In the genomic region with DNA sequence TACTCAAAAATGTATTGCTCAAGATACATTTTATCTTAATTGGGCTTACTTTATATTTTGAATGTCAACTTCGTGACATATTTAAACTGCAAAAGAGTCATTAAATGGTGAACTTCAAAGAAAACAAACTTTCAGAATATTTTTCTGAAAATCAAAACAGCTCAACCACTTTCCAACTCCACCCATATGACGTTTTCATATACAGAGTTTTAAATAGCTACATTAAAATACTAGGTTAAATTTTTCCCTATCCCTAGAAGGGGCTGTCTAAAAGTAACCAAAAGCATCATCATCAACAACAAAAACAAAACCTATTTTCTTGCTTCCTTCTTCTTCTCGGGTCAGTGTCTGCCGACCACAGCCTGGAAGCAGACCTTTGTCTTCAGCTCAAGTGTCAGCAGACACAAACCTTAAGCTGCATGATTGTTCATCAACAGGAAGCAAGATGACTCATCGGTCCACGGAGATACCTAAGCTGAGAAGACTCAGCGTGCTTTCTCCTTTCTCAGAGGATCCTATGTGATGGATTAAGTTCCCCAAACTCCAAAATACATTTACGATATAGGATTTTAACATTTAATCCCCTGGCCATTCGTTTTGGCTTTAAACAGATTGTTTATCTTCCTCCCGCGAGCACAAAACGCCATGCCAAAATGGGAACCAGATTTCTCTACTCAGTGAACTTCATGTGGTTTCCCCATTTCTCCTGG, we compare ENCODE assay signal across 8 mouse cellular contexts.
DNase-seq lines count a peak whose midpoint lies in the region; ATAC-seq and TF ChIP-seq lines count a peak whose summit lies in the region.

No protein-coding gene starts in this region.

- H3K27me3 ChIP-seq in intestine, embryonic 15.5 days (replicated peaks): no peaks in the 10 kb centered on the region
- H3K27me3 ChIP-seq in midbrain, embryonic 10.5 days (ENCODE audit: low read depth, poor library complexity, severe bottlenecking): peaks cover 45% of the 10 kb centered on the region

- peak overlapping the region; percentile 43; the same call in 1 of the 2 replicates for H3K27ac ChIP-seq in layer of hippocampus, adult 2 months
- peak overlapping the region; percentile 45 for H3K27ac ChIP-seq in intestine, embryonic 15.5 days
- H3K27ac ChIP-seq in midbrain, embryonic 10.5 days (replicated peaks): no peak overlapping the region

- no peak for DNase-seq in layer of hippocampus, adult 2 months (ENCODE audit: low spot score in 2 of 2)
- no peak for DNase-seq in layer of hippocampus, postnatal 36 days
- no peak for DNase-seq in midbrain, embryonic 10.5 days (ENCODE audit: low spot score)
- no peak for DNase-seq in thymus, adult 18-20 months
- DNase-seq in right cerebral cortex, adult 18-20 months: no peak

- H3K4me2 ChIP-seq in intestine, embryonic 15.5 days (replicated peaks): peak overlapping the region; percentile 33

- peak overlapping the region; percentile 25; the same call in 1 of the 2 replicates for H3K4me3 ChIP-seq in layer of hippocampus, adult 2 months
- H3K4me3 ChIP-seq in intestine, embryonic 15.5 days (replicated peaks): no peak overlapping the region
- H3K4me3 ChIP-seq in midbrain, embryonic 10.5 days: no peak overlapping the region

- H3K36me3 ChIP-seq in intestine, embryonic 15.5 days: no peaks in the 10 kb centered on the region
- no peaks in the 10 kb centered on the region for H3K36me3 ChIP-seq in midbrain, embryonic 10.5 days

- TF ChIP-seq CTCF in layer of hippocampus, adult 2 months (conservative IDR thresholded peaks at IDR 0.05): no peak

- 34% methylated on average over 12 of the region's 12 CpGs for WGBS in intestine, embryonic 15.5 days
- WGBS in midbrain, embryonic 10.5 days: 63% methylated on average over 12 of the region's 12 CpGs

- 0 out of 2 replicates have a peak, but pooled peaks cover 5% of the 10 kb centered on the region for H3K4me1 ChIP-seq in intestine, embryonic 15.5 days (replicated peaks)
- peaks cover 52% of the 10 kb centered on the region for H3K4me1 ChIP-seq in midbrain, embryonic 10.5 days

- peak; percentile 82 for ATAC-seq in common myeloid progenitor, adult 5-6 weeks (replicated peaks; ENCODE audit: low read depth, poor library complexity, severe bottlenecking)
- peak; percentile 71 for ATAC-seq in intestine, embryonic 15.5 days
- ATAC-seq in megakaryocyte progenitor cell, adult 5-6 weeks (replicated peaks; ENCODE audit: poor library complexity): peak; percentile 86

- no peaks in the 10 kb centered on the region for H3K9me3 ChIP-seq in intestine, embryonic 15.5 days
- no peaks in the 10 kb centered on the region for H3K9me3 ChIP-seq in midbrain, embryonic 10.5 days (replicated peaks)

- no peak overlapping the region for H3K9ac ChIP-seq in intestine, embryonic 15.5 days
